9 mouse cellular contexts compared by ENCODE assay signal in genomic region chr14:87451645-87452443, GRCm38 (mm10). TPM values are rescaled to one million over a fixed set of nuclear protein-coding genes. Genes with fewer than 3 reads are reported as not detected.
A peak's percentile ranks its signal among the peaks of the same experiment; 100 is the strongest.
DNase-seq lines count a peak whose midpoint lies in the region; ATAC-seq and TF ChIP-seq lines count a peak whose summit lies in the region.
"Had no signal": no experiment of that assay in that cellular context is flagged by ENCODE, and none has a peak within 500 bp of the region (broad histone marks: within the 10 kb centered on the region; RNA-seq: fewer than 3 reads in every experiment).

No protein-coding gene starts in this region.

- H3K9ac ChIP-seq in heart, embryonic 12.5 days: no peak overlapping the region
- H3K9ac ChIP-seq in kidney, embryonic 14.5 days (ENCODE audit: low read depth, low read length): no peak overlapping the region
- no peak overlapping the region for H3K9ac ChIP-seq in limb, embryonic 13.5 days
- H3K9ac ChIP-seq in midbrain, postnatal 0 days (replicated peaks; ENCODE audit: low read length, poor library complexity, severe bottlenecking): no peak overlapping the region
- H3K9ac ChIP-seq: embryonic facial prominence, embryonic 13.5 days had no signal

- peak; percentile 98 for TF ChIP-seq CTCF in midbrain, postnatal 0 days (IDR thresholded peaks at IDR 0.05)

- H3K36me3 ChIP-seq in heart, embryonic 12.5 days: peaks cover 7% of the 10 kb centered on the region; the same call in 1 of the 2 replicates
- no peaks in the 10 kb centered on the region for H3K36me3 ChIP-seq in kidney, embryonic 14.5 days (ENCODE audit: control insufficient read depth, insufficient read depth, low read length)
- peaks cover 5% of the 10 kb centered on the region for H3K36me3 ChIP-seq in limb, embryonic 13.5 days
- no peaks in the 10 kb centered on the region for H3K36me3 ChIP-seq in midbrain, postnatal 0 days (ENCODE audit: insufficient read depth, low read length)

- H3K4me3 ChIP-seq in heart, embryonic 12.5 days: no peak overlapping the region
- H3K4me3 ChIP-seq in kidney, embryonic 14.5 days (ENCODE audit: low read length): no peak overlapping the region
- no peak overlapping the region for H3K4me3 ChIP-seq in limb, embryonic 13.5 days
- no peak overlapping the region for H3K4me3 ChIP-seq in midbrain, postnatal 0 days (ENCODE audit: low read depth, low read length)
- H3K4me3 ChIP-seq: embryonic facial prominence, embryonic 13.5 days had no signal

- DNase-seq in CD4-positive, CD25-positive, alpha-beta regulatory T cell, adult 2 months (ENCODE audit: low read depth, low spot score): peak; percentile 78
- peak; percentile 56 for DNase-seq in adrenal gland, adult 2 months
- DNase-seq in embryo, embryonic 11.5 days (ENCODE audit: low read depth, low spot score): peak; percentile 64
- peak; percentile 91 for DNase-seq in midbrain, postnatal 0 days (ENCODE audit: low spot score)
- DNase-seq in telencephalon, adult 2 months (ENCODE audit: low read depth, low spot score): peak; percentile 51

- no peak overlapping the region for H3K27ac ChIP-seq in heart, embryonic 12.5 days (ENCODE audit: poor library complexity, severe bottlenecking)
- H3K27ac ChIP-seq in kidney, embryonic 14.5 days (ENCODE audit: low read depth, low read length): no peak overlapping the region; the same call in 1 of the 2 replicates
- H3K27ac ChIP-seq in limb, embryonic 13.5 days: no peak overlapping the region
- H3K27ac ChIP-seq in midbrain, postnatal 0 days (ENCODE audit: low read depth, low read length): no peak overlapping the region
- H3K27ac ChIP-seq: embryonic facial prominence, embryonic 13.5 days had no signal

- no peak overlapping the region for H3K4me2 ChIP-seq in heart, embryonic 12.5 days
- no peak overlapping the region for H3K4me2 ChIP-seq in kidney, embryonic 14.5 days (replicated peaks; ENCODE audit: low read depth, low read length)
- H3K4me2 ChIP-seq in limb, embryonic 13.5 days (replicated peaks): no peak overlapping the region
- no peak overlapping the region for H3K4me2 ChIP-seq in midbrain, postnatal 0 days (ENCODE audit: low read depth, low read length, poor library complexity, severe bottlenecking)
- H3K4me2 ChIP-seq: embryonic facial prominence, embryonic 13.5 days had no signal

- no peaks in the 10 kb centered on the region for H3K9me3 ChIP-seq in heart, embryonic 12.5 days (replicated peaks)
- no peaks in the 10 kb centered on the region for H3K9me3 ChIP-seq in kidney, embryonic 14.5 days (ENCODE audit: control insufficient read depth, low read length)
- H3K9me3 ChIP-seq in limb, embryonic 13.5 days: no peaks in the 10 kb centered on the region
- no peaks in the 10 kb centered on the region for H3K9me3 ChIP-seq in midbrain, postnatal 0 days (ENCODE audit: low read length)
- H3K9me3 ChIP-seq: embryonic facial prominence, embryonic 13.5 days had no signal

- 0 out of 2 replicates have a peak, but pooled peaks have one; percentile 33 for ATAC-seq in heart, embryonic 12.5 days (ENCODE audit: insufficient number of reproducible peaks, low FRiP score)
- peak; percentile 87 for ATAC-seq in kidney, embryonic 14.5 days (ENCODE audit: low FRiP score, low TSS enrichment)
- peak; percentile 75 for ATAC-seq in limb, embryonic 13.5 days (ENCODE audit: low FRiP score, low read depth)
- ATAC-seq in midbrain, postnatal 0 days (ENCODE audit: low FRiP score): peak; percentile 60; the same call in 1 of the 2 replicates

- no peaks in the 10 kb centered on the region for H3K27me3 ChIP-seq in heart, embryonic 12.5 days (replicated peaks)
- no peaks in the 10 kb centered on the region for H3K27me3 ChIP-seq in kidney, embryonic 14.5 days (ENCODE audit: control insufficient read depth, insufficient read depth, low read length)
- H3K27me3 ChIP-seq in limb, embryonic 13.5 days: no peaks in the 10 kb centered on the region
- no peaks in the 10 kb centered on the region for H3K27me3 ChIP-seq in midbrain, postnatal 0 days (ENCODE audit: insufficient read depth, low read length)
- H3K27me3 ChIP-seq: embryonic facial prominence, embryonic 13.5 days had no signal

- WGBS in heart, embryonic 12.5 days: 16% methylated on average over 7 of the region's 7 CpGs
- 12% methylated on average over 7 of the region's 7 CpGs for WGBS in kidney, embryonic 14.5 days
- 10% methylated on average over 7 of the region's 7 CpGs for WGBS in limb, embryonic 13.5 days
- 6% methylated on average over 7 of the region's 7 CpGs for WGBS in midbrain, postnatal 0 days

- peaks cover 16% of the 10 kb centered on the region for H3K4me1 ChIP-seq in heart, embryonic 12.5 days (replicated peaks)
- H3K4me1 ChIP-seq in kidney, embryonic 14.5 days (ENCODE audit: control insufficient read depth, insufficient read depth, low read length): no peaks in the 10 kb centered on the region
- H3K4me1 ChIP-seq in limb, embryonic 13.5 days: peaks cover 10% of the 10 kb centered on the region
- no peaks in the 10 kb centered on the region for H3K4me1 ChIP-seq in midbrain, postnatal 0 days (ENCODE audit: insufficient read depth, low read length)

RNA-seq across cellular contexts. Expression of gene Tdrd3, which starts 35.4 kb away (rescaled TPM):
- total RNA-seq in adrenal gland, adult 2 months (2021): 10 to 100 TPM; 33.6 to 37.7 TPM
- 0.51 and 0.66 TPM in 2 replicates for polyA plus RNA-seq in adrenal gland, adult 2 months (2012; rRNA removed)
- 22.9 and 23.3 TPM in 2 replicates for polyA plus RNA-seq in heart, embryonic 12.5 days (2016; fragmentation: Nextera tagmentation; extraction: Ambion mirVana)
- 23.1 and 33.6 TPM in 2 replicates for polyA plus RNA-seq in kidney, embryonic 14.5 days (2014; fragmentation: Nextera tagmentation; extraction: Ambion mirVana)
- polyA plus RNA-seq in limb, embryonic 13.5 days (2015; fragmentation: Nextera tagmentation; extraction: Ambion mirVana): 39.4 and 39.7 TPM in 2 replicates
- total RNA-seq in midbrain, postnatal 0 days (2014; rRNA removed): 25.7 and 29.3 TPM in 2 replicates
- polyA plus RNA-seq in midbrain, postnatal 0 days (2015; fragmentation: Nextera tagmentation; extraction: Ambion mirVana): 29.2 and 31.1 TPM in 2 replicates

Comparison
In these comparisons a context has a peak if more than half of its experiments do, and no peak if none do; other contexts are left out.
1. ATAC-seq: peak in every context shown above with its lines; median percentile 87 in kidney, embryonic 14.5 days; 75 in limb, embryonic 13.5 days; 60 in midbrain, postnatal 0 days; 33 in heart, embryonic 12.5 days.
2. RNA of gene Tdrd3, which starts 35.4 kb away (polyA plus RNA-seq): 39.4 to 39.7 TPM in limb, embryonic 13.5 days, 23.1 to 33.6 TPM in kidney, embryonic 14.5 days, 29.2 to 31.1 TPM in midbrain, postnatal 0 days and 22.9 to 23.3 TPM in heart, embryonic 12.5 days; 0.51 to 0.66 TPM in adrenal gland, adult 2 months; every median in the first group is over 10 times any median in the second.
3. Peak in every context shown above with its lines, with median percentiles within 50 percentile points of each other: DNase-seq.